Mouse (Mus musculus): ENCODE data around the gene Ak2.

- TF ChIP-seq ZNF384 (IDR thresholded peaks at IDR 0.05; ENCODE audit: low read depth, low read length): peak; percentile 89
- TF ChIP-seq CHD2 (IDR thresholded peaks at IDR 0.05; ENCODE audit: low read depth, low read length): no peak
- TF ChIP-seq HCFC1 (IDR thresholded peaks at IDR 0.05; ENCODE audit: borderline replicate concordance, insufficient read depth, low read length): no peak
- no peak for TF ChIP-seq ZC3H11A (IDR thresholded peaks at IDR 0.05; ENCODE audit: borderline replicate concordance, low read depth, low read length)
- no peak for TF ChIP-seq MAFK (IDR thresholded peaks at IDR 0.05; ENCODE audit: insufficient read depth, low read depth, low read length)
Observed at GRCm38 (mm10) chr4:129047721-129048421, 56.1 kb downstream of the Ak2 start.
